Mouse (Mus musculus): ENCODE results near the gene Serpina11. TPM values are rescaled to one million over a fixed set of nuclear protein-coding genes. Genes with fewer than 3 reads are reported as not detected.

The Serpina11 gene
- not detected for total RNA-seq (2021)
- long read RNA-seq, experiment 1 = 0 reads
- long read RNA-seq, experiment 2 = 0 reads

GRCm38 (mm10) chr12:103989857-103990256 lies at the start of gene Serpina11:
Gene Serpina11, minus strand, starts transcription at chr12:103989957.
- no peak for TF ChIP-seq CTCF (IDR thresholded peaks at IDR 0.05)
- no peak within 1 kb of the TSS for H3K27ac ChIP-seq
- DNase-seq (ENCODE audit: extremely low spot score in 1 of 2, low spot score in 2 of 2) = no peak
- intact Hi-C loops (cut with DNase I) = no loop called here
- H3K4me3 ChIP-seq = no peak within 1 kb of the TSS

- intact Hi-C loops (cut with DNase I) = no loop called here
- H3K4me3 ChIP-seq = no peak overlapping the region
- no peak overlapping the region for H3K27ac ChIP-seq
- DNase-seq (ENCODE audit: extremely low spot score in 1 of 2, low spot score in 2 of 2) = no peak
- no peak for TF ChIP-seq CTCF (IDR thresholded peaks at IDR 0.05)
Observed at GRCm38 (mm10) chr12:104038181-104038580, 48.4 kb upstream of the Serpina11 start.

GRCm38 (mm10) chr12:104033752-104034151 lies 44.0 kb upstream of the Serpina11 start:
- TF ChIP-seq CTCF (IDR thresholded peaks at IDR 0.05) = no peak
- DNase-seq (ENCODE audit: extremely low spot score in 1 of 2, low spot score in 2 of 2) = no peak
- Histone ChIP-seq H3K27ac (no peak overlapping the region), H3K4me3 (no peak overlapping the region)
- intact Hi-C loops (cut with DNase I) = no loop called here

- Histone ChIP-seq H3K4me3 (no peak overlapping the region), H3K27ac (no peak overlapping the region)
- intact Hi-C loops (cut with DNase I) = no loop called here
- no peak for DNase-seq (ENCODE audit: extremely low spot score in 1 of 2, low spot score in 2 of 2)
- TF ChIP-seq CTCF (IDR thresholded peaks at IDR 0.05) = peak; percentile 63
Observed at GRCm38 (mm10) chr12:104029986-104030385, 40.2 kb upstream of the Serpina11 start.

- no peak for DNase-seq (ENCODE audit: extremely low spot score in 1 of 2, low spot score in 2 of 2)
- no peak overlapping the region for H3K4me3 ChIP-seq
- intact Hi-C loops (cut with DNase I) = no loop called here
- H3K27ac ChIP-seq = no peak overlapping the region
- TF ChIP-seq CTCF (IDR thresholded peaks at IDR 0.05) = no peak
Observed at GRCm38 (mm10) chr12:104015280-104015679, 25.5 kb upstream of the Serpina11 start.

GRCm38 (mm10) chr12:104013620-104014019 lies 23.9 kb upstream of the Serpina11 start, which contains the start of gene Serpina9:
Gene Serpina9, minus strand, starts transcription at chr12:104013755.
- TF ChIP-seq CTCF (IDR thresholded peaks at IDR 0.05) = no peak
- no peak within 1 kb of the TSS for H3K4me3 ChIP-seq
- H3K27ac ChIP-seq = no peak within 1 kb of the TSS
- intact Hi-C loops (cut with DNase I) = no loop called here
- no peak for DNase-seq (ENCODE audit: extremely low spot score in 1 of 2, low spot score in 2 of 2)

- no peak; the same call in 1 of the 2 replicates for TF ChIP-seq CTCF (IDR thresholded peaks at IDR 0.05)
- H3K27ac ChIP-seq = no peak overlapping the region
- no peak for DNase-seq (ENCODE audit: extremely low spot score in 1 of 2, low spot score in 2 of 2)
- intact Hi-C loops (cut with DNase I) = no loop called here
- no peak overlapping the region for H3K4me3 ChIP-seq
Observed at GRCm38 (mm10) chr12:104004689-104005088, 14.9 kb upstream of the Serpina11 start.

- H3K4me3 ChIP-seq = no peak overlapping the region
- TF ChIP-seq CTCF (IDR thresholded peaks at IDR 0.05) = no peak
- no peak overlapping the region for H3K27ac ChIP-seq
- intact Hi-C loops (cut with DNase I) = no loop called here
- no peak for DNase-seq (ENCODE audit: extremely low spot score in 1 of 2, low spot score in 2 of 2)
Observed at GRCm38 (mm10) chr12:104003238-104003612, 13.5 kb upstream of the Serpina11 start.

GRCm38 (mm10) chr12:104002569-104003237 lies 12.9 kb upstream of the Serpina11 start:
- H3K27ac ChIP-seq = no peak overlapping the region
- DNase-seq (ENCODE audit: extremely low spot score in 1 of 2, low spot score in 2 of 2) = no peak
- TF ChIP-seq CTCF (IDR thresholded peaks at IDR 0.05) = no peak
- no peak overlapping the region for H3K4me3 ChIP-seq
- intact Hi-C loops (cut with DNase I) = no loop called here

- Histone ChIP-seq H3K4me3 (no peak overlapping the region), H3K27ac (no peak overlapping the region)
- intact Hi-C loops (cut with DNase I) = no loop called here
- TF ChIP-seq CTCF (IDR thresholded peaks at IDR 0.05) = no peak
- DNase-seq (ENCODE audit: extremely low spot score in 1 of 2, low spot score in 2 of 2) = no peak
Observed at GRCm38 (mm10) chr12:104000594-104000993, 10.8 kb upstream of the Serpina11 start.

- intact Hi-C loops (cut with DNase I) = no loop called here
- Histone ChIP-seq H3K4me3 (no peak overlapping the region), H3K27ac (no peak overlapping the region)
- no peak for DNase-seq (ENCODE audit: extremely low spot score in 1 of 2, low spot score in 2 of 2)
- no peak for TF ChIP-seq CTCF (IDR thresholded peaks at IDR 0.05)
Observed at GRCm38 (mm10) chr12:103999611-104000010, 9.9 kb upstream of the Serpina11 start.

GRCm38 (mm10) chr12:103996513-103996912 lies 6.8 kb upstream of the Serpina11 start:
- H3K27ac ChIP-seq = no peak overlapping the region
- DNase-seq (ENCODE audit: extremely low spot score in 1 of 2, low spot score in 2 of 2) = no peak
- intact Hi-C loops (cut with DNase I) = no loop called here

More at GRCm38 (mm10) chr12:103996513-103996912, 6.8 kb upstream of the Serpina11 start:
- TF ChIP-seq CTCF (IDR thresholded peaks at IDR 0.05) = no peak
- no peak overlapping the region for H3K4me3 ChIP-seq

Measured in left cerebral cortex, adult 2 months (tissue).